Mouse (Mus musculus): ENCODE data around the gene Daam1. TPM values are rescaled to one million over a fixed set of nuclear protein-coding genes. Genes with fewer than 3 reads are reported as not detected.

The Daam1 gene
- total RNA-seq, 2 experiments from 2014 or later: 49.3 to 53.9 TPM

- no peak for DNase-seq (ENCODE audit: low spot score in 2 of 2)
- intact Hi-C loops (cut with DNase I): no loop called here
Measured at GRCm38 (mm10) chr12:71854191-71854590, 23.3 kb downstream of the Daam1 start.

GRCm38 (mm10) chr12:71855730-71856479 lies 25.0 kb downstream of the Daam1 start:
- intact Hi-C loops (cut with DNase I): no loop called here
- peak in 1 of 2 experiments; percentile 31 for DNase-seq (ENCODE audit: low spot score in 2 of 2)

DNA sequence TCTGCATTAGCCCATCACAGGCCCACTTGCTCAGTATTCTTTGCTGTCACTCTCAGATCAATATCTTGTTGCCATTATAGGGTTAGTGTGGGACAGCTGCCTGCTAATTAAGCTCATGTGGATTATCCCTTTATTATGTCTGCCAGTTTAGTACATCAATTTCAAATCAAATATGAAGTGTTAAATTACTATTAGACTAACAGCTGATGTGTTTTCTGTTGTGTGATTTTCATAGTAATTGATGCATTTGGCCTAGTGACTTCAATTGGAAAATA lies 25.5 kb downstream of the Daam1 start:
- DNase-seq (ENCODE audit: low spot score in 2 of 2): no peak
- intact Hi-C loops (cut with DNase I): no loop called here

- intact Hi-C loops (cut with DNase I): no loop called here
Measured at GRCm38 (mm10) chr12:71859096-71859495, 28.2 kb downstream of the Daam1 start.

GRCm38 (mm10) chr12:71863846-71864543 lies 33.1 kb downstream of the Daam1 start:
- no peak for DNase-seq (ENCODE audit: low spot score in 2 of 2)
- intact Hi-C loops (cut with DNase I): no loop called here

More at GRCm38 (mm10) chr12:71859096-71859495, 28.2 kb downstream of the Daam1 start:
- DNase-seq (ENCODE audit: low spot score in 2 of 2): no peak

DNA sequence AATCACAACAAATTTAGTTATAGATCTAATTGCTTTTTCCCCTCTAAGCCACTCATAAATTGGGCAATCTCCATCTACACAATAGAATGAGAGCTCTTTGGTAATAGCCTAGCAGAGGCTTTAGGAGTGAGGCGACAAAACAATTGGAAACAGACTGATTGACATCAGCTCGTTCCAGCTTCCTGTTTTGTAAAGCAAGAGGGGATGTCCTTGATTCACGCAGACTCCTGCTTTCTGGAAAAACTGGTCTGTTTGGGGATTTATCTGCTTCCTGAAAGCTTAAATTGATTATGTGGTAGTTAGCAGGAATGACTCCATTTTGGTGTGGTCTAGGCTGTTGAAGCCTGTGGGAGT lies 33.6 kb downstream of the Daam1 start:
- intact Hi-C loops (cut with DNase I): no loop called here
- DNase-seq (ENCODE audit: low spot score in 2 of 2): no peak

- intact Hi-C loops (cut with DNase I): no loop called here
- no peak for DNase-seq (ENCODE audit: low spot score in 2 of 2)
Measured at GRCm38 (mm10) chr12:71865937-71866336, 35.1 kb downstream of the Daam1 start.

- intact Hi-C loops (cut with DNase I): no loop called here
- DNase-seq (ENCODE audit: low spot score in 2 of 2): no peak
Measured at GRCm38 (mm10) chr12:71867345-71868240, 36.7 kb downstream of the Daam1 start.

DNA sequence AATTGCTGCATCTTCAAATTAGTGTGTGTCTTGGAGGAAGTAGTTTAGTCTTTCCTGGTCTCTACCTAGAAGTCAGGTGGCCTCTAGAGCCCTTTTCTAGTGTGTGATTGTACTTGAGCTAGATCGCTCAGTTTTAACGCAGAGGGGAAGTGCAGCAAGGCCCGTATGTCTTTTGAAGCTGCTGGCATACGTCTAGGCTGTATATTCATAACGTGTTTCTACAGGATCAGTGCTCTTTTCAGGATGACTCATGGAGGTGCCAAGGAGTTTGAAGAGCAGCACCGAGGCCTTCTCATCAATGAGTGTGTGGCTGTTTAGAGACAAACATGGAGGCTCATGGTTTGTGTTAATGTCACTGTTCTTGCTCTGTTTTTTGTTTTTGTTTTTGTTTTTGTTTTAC lies 39.8 kb downstream of the Daam1 start:
- intact Hi-C loops (cut with DNase I): no loop called here

GRCm38 (mm10) chr12:71872330-71872729 lies 41.5 kb downstream of the Daam1 start:
- DNase-seq (ENCODE audit: low spot score in 2 of 2): no peak
- intact Hi-C loops (cut with DNase I): no loop called here

More for the DNA sequence above, 39.8 kb downstream of the Daam1 start:
- DNase-seq (ENCODE audit: low spot score in 2 of 2): no peak

DNA sequence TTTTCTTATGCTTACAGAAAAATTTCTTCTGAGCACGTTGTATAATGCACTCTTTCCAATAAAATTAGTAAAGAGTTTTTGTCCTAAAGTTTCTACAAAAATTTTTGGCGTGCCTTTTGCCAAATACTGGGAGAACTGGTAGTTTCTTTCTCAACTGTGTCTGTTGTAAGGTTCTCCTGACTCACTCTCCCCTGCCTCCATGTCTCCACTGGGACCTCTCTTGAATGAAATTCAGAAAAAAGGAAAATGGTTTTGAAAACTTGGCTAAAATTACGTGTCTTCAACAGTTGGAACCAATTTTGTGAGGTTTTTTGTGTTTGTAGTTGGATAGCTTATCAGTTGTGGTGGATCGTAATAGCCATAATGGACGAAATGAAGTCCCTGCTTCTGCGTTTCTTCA lies 43.7 kb downstream of the Daam1 start:
- intact Hi-C loops (cut with DNase I): no loop called here
- DNase-seq (ENCODE audit: low spot score in 2 of 2): no peak

- intact Hi-C loops (cut with DNase I): no loop called here
- DNase-seq (ENCODE audit: low spot score in 2 of 2): no peak
Measured at GRCm38 (mm10) chr12:71874984-71875383, 44.1 kb downstream of the Daam1 start.

GRCm38 (mm10) chr12:71875761-71876489 lies 45.0 kb downstream of the Daam1 start:
- intact Hi-C loops (cut with DNase I): no loop called here
- no peak for DNase-seq (ENCODE audit: low spot score in 2 of 2)

- no peak for DNase-seq (ENCODE audit: low spot score in 2 of 2)
- intact Hi-C loops (cut with DNase I): loop anchor here (5.0 kb wide), 1 partner anchor 739 kb away; no protein-coding TSS in a partner anchor
Measured at GRCm38 (mm10) chr12:71880987-71881386, 50.1 kb downstream of the Daam1 start.

- DNase-seq (ENCODE audit: low spot score in 2 of 2): no peak
- intact Hi-C loops (cut with DNase I): loop anchor here (5.0 kb wide), 1 partner anchor 739 kb away; no protein-coding TSS in a partner anchor
Measured at GRCm38 (mm10) chr12:71881477-71881876, 50.6 kb downstream of the Daam1 start.

- intact Hi-C loops (cut with DNase I): loop anchor here (5.0 kb wide), 1 partner anchor 741 kb away; no protein-coding TSS in a partner anchor
- no peak for DNase-seq (ENCODE audit: low spot score in 2 of 2)
Measured at GRCm38 (mm10) chr12:71883066-71883711, 52.3 kb downstream of the Daam1 start.

DNA sequence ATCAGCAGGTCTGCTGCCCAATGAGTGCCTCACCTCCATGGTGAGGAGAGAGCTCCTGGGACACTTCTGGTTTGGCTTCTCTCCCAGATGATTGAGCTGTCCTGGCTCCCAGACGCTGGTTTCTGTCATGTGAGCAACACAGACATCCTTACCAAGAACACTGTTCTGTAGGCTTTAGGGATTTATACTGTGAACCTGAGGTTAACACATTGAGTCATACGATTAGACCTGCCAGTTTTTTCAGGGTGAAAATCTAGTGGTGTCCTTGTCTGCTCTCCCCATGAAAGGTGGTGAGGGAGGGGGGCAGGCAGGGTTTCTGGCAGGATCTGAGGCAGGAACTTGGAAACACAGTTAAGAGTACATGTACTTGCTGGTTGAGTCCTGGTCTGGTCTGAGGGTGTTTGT lies 54.3 kb downstream of the Daam1 start:
- DNase-seq (ENCODE audit: low spot score in 2 of 2): no peak
- intact Hi-C loops (cut with DNase I): no loop called here

- DNase-seq (ENCODE audit: low spot score in 2 of 2): no peak
- intact Hi-C loops (cut with DNase I): no loop called here
Measured at GRCm38 (mm10) chr12:71885717-71886116, 54.8 kb downstream of the Daam1 start.

GRCm38 (mm10) chr12:71886406-71886805 lies 55.5 kb downstream of the Daam1 start:
- intact Hi-C loops (cut with DNase I): no loop called here
- DNase-seq (ENCODE audit: low spot score in 2 of 2): no peak
